Mouse (Mus musculus) Muller cell, postnatal 12 days (primary cell): ENCODE data around the gene Ssbp3.
A peak's percentile ranks its signal among the peaks of the same experiment; 100 is the strongest.

Experiments used
- DNase-seq: peaks from one replicate; pipeline ENCODE4 v3.0.0-alpha.2; 2015; ENCODE audit errors: inconsistent ontology term

The Ssbp3 gene

GRCm38 (mm10) chr4:106907701-106908425 is 2.6 kb upstream of the Ssbp3 start:
- DNase-seq: no peak

- no peak for DNase-seq
These were observed 2.1 kb upstream of the Ssbp3 start for GRCm38 (mm10) chr4:106908426-106908809.

GRCm38 (mm10) chr4:106908950-106909751 is 1.4 kb upstream of the Ssbp3 start:
- peak; percentile 94 for DNase-seq

GRCm38 (mm10) chr4:106909797-106910196 is 704 bp upstream of the Ssbp3 start:
- DNase-seq: no peak

- DNase-seq: peak; percentile 97
These were observed 823 bp downstream of the Ssbp3 start for GRCm38 (mm10) chr4:106911246-106911801.

GRCm38 (mm10) chr4:106911951-106912688 is 1.6 kb downstream of the Ssbp3 start:
- DNase-seq: peak; percentile 51

- DNase-seq: no peak
These were observed 2.2 kb downstream of the Ssbp3 start for GRCm38 (mm10) chr4:106912689-106913041.

- DNase-seq: no peak
These were observed 3.0 kb downstream of the Ssbp3 start for GRCm38 (mm10) chr4:106913411-106914049.

GRCm38 (mm10) chr4:106915265-106915664 is 4.8 kb downstream of the Ssbp3 start:
- no peak for DNase-seq

- DNase-seq: no peak
These were observed 7.8 kb downstream of the Ssbp3 start for GRCm38 (mm10) chr4:106918263-106918662.

GRCm38 (mm10) chr4:106920119-106920518 is 9.6 kb downstream of the Ssbp3 start:
- DNase-seq: no peak

- DNase-seq: peak; percentile 61
These were observed 11.2 kb downstream of the Ssbp3 start for GRCm38 (mm10) chr4:106921375-106922336.

- DNase-seq: no peak
These were observed 12.4 kb downstream of the Ssbp3 start for GRCm38 (mm10) chr4:106922919-106923318.

- DNase-seq: no peak
These were observed 13.7 kb downstream of the Ssbp3 start for GRCm38 (mm10) chr4:106924175-106924574.

- DNase-seq: no peak
These were observed 14.4 kb downstream of the Ssbp3 start for GRCm38 (mm10) chr4:106924888-106925287.

- DNase-seq: peak; percentile 87
These were observed 15.9 kb downstream of the Ssbp3 start for GRCm38 (mm10) chr4:106926401-106926800.

- no peak for DNase-seq
These were observed 16.5 kb downstream of the Ssbp3 start for GRCm38 (mm10) chr4:106927034-106927433.

GRCm38 (mm10) chr4:106928961-106929360 is 18.5 kb downstream of the Ssbp3 start:
- no peak for DNase-seq

GRCm38 (mm10) chr4:106932583-106932982 is 22.1 kb downstream of the Ssbp3 start:
- no peak for DNase-seq

GRCm38 (mm10) chr4:106933813-106934482 is 23.4 kb downstream of the Ssbp3 start:
- no peak for DNase-seq
